Mouse (Mus musculus) spleen, adult 2 months (tissue): ENCODE measurements around the gene Spag4.

Source experiments
- CTCF ChIP-seq: fragments of 200-500 bp; IDR thresholded peaks from 2 replicates; pipeline ENCODE4 v1.5.1; 2011; ENCODE audit warnings: mild to moderate bottlenecking, inconsistent platforms; ENCODE audit not compliant: insufficient read depth, insufficient read length, insufficient replicate concordance; ENCODE audit errors: extremely low read depth
- POLR2A ChIP-seq: fragments of 200-500 bp; IDR thresholded peaks from 2 replicates; pipeline ENCODE4 v1.6.1; 2011; ENCODE audit warnings: low read depth, low read length, inconsistent platforms

GRCm38 (mm10) chr2:156091926-156092325 is 27.0 kb downstream of the Spag4 start:
- no peak for TF ChIP-seq CTCF
- TF ChIP-seq POLR2A, result no peak
